Mouse (Mus musculus): Measurements from ENCODE around the gene Sugp1. TPM values are rescaled to one million over a fixed set of nuclear protein-coding genes. Genes with fewer than 3 reads are reported as not detected.
"Not testable (repeated sequence)": the region's sequence is repeated elsewhere in the genome, so short reads cannot be mapped to it uniquely, and the experiment has no call there.

Gene Sugp1
- polyA plus RNA-seq, 1 experiment, result 32.4 TPM

DNA sequence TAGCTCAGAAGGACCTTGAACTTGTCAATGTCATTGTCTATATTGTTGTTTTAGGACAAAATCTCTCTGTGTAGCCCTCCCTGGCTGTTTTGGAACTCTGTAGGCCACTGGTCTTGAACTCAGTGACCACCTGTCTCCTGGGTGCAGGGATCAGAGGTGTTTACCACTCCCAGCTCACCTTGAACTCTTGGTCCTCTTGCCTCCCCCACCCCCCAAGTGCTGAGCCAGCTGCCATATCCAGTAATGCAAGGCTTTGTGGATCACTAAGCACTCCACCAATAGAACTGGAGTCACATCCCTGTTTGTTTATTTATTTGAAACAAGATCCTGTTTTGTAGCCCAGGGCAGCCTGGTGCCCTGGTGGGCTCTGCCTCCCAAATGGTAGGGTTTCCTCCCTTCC, 38.3 kb upstream of the Sugp1 start:
- TF ChIP-seq CTCF (IDR thresholded peaks at IDR 0.05; ENCODE audit: borderline replicate concordance, extremely low read depth, insufficient read depth, insufficient read length), result no peak
- TF ChIP-seq POLR2A (IDR thresholded peaks at IDR 0.05; ENCODE audit: borderline replicate concordance, extremely low read depth, insufficient read depth, insufficient read length, poor library complexity, severe bottlenecking), result no peak
- DNase-seq (ENCODE audit: low read depth), result no peak

DNA sequence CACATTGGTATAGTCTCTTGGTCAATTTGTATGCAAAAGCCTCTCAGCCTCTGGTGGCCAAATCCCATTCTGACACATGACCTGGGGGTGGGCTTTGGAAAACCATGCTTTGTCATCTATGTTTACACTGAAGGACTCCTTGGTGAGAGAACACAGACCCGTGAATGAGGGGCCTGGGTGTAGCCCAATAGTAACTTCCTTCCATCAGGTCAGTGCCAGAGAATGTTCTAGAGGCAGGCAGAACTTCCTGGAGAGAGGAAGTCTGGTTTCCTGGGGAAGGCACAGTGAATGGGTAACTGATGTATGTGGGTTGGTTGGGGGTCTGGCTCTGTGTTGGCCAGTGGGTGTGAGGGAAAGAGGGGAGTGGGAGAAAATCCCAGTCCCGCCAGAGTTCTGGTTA, 37.4 kb upstream of the Sugp1 start:
- no peak for TF ChIP-seq CTCF (IDR thresholded peaks at IDR 0.05; ENCODE audit: borderline replicate concordance, extremely low read depth, insufficient read depth, insufficient read length)
- TF ChIP-seq POLR2A (IDR thresholded peaks at IDR 0.05; ENCODE audit: borderline replicate concordance, extremely low read depth, insufficient read depth, insufficient read length, poor library complexity, severe bottlenecking), result no peak
- no peak for DNase-seq (ENCODE audit: low read depth)

DNA sequence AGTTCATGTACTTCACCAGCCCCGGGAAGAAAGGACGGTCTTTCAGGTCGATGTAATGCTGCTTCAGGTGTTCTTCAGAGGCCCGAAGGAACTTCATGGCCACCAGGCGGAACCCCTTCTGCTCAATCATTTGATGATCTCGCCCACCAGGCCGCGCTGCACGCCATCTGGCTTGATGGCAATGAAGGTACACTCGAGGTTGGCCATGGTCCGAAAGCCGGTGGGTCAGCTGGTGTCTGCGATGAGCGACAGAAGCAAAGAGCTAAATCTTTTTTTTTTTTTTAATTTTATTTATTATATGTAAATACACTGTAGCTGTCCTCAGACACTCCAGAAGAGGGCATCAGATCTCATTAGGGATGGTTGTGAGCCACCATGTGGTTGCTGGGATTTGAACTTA, 31.8 kb upstream of the Sugp1 start:
- DNase-seq (ENCODE audit: low read depth), result not testable (repeated sequence)

DNA sequence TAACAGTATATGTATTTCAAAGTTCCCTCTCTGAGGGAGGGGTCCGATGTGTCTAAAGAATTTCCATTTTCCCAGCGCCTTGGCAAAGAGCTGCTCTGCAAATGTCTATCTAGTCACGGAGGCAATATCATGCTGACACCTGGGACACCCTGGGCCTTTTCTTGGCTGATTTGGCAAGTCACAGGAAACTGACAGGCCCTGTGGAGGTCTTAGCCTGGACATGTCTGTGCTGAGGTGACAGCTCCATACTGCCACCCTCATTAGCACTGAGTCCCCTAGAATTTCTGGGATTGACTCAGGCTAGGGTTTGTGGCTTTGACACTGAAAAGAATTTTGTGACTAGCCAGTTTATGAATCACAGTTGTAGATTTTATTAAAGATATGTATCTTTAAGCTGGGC, 30.3 kb upstream of the Sugp1 start:
- DNase-seq (ENCODE audit: low read depth), result no peak
- TF ChIP-seq POLR2A (IDR thresholded peaks at IDR 0.05; ENCODE audit: borderline replicate concordance, extremely low read depth, insufficient read depth, insufficient read length, poor library complexity, severe bottlenecking) (no peak), CTCF (IDR thresholded peaks at IDR 0.05; ENCODE audit: borderline replicate concordance, extremely low read depth, insufficient read depth, insufficient read length) (no peak)

DNA sequence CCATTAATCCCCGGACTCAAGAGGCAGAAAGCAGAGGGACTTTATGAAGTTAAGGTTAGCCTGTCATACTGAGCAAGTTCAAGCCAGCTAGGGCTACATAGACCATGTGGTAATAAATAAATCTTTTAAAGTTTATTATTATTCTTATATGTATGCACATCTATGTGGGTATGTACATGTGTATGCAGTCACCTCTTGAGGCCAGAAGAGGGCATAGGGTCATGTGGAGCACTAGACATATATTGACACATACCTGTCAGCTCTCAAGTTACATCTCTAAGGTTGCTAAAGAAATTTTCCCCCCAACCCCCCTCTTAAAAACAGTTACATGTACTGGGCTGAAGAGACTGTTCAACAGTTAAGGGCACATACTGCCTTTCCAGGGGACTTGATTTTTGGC, 29.9 kb upstream of the Sugp1 start:
- TF ChIP-seq CTCF (IDR thresholded peaks at IDR 0.05; ENCODE audit: borderline replicate concordance, extremely low read depth, insufficient read depth, insufficient read length) (no peak), POLR2A (IDR thresholded peaks at IDR 0.05; ENCODE audit: borderline replicate concordance, extremely low read depth, insufficient read depth, insufficient read length, poor library complexity, severe bottlenecking) (no peak)
- no peak for DNase-seq (ENCODE audit: low read depth)

DNA sequence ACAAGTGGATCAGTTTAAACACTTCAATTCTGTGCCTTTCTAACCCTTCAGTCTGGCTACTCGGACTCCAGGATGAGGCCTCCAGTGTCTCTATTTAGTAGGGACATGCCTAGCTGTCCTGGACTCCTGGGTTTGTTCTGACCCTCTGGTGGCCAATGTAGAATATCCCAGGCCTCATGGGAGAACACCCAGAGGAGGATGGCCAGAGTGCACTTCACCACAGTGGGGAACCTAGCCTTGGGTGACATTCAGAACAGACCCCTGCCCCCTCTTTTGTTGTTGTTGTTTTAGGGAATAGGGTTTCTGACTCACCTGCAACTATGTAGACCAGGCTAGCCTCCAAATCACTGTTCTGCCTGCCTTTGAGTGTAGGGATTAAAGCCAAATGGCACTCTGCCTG, 27.6 kb upstream of the Sugp1 start:
- DNase-seq (ENCODE audit: low read depth), result no peak
- TF ChIP-seq CTCF (IDR thresholded peaks at IDR 0.05; ENCODE audit: borderline replicate concordance, extremely low read depth, insufficient read depth, insufficient read length) (no peak), POLR2A (IDR thresholded peaks at IDR 0.05; ENCODE audit: borderline replicate concordance, extremely low read depth, insufficient read depth, insufficient read length, poor library complexity, severe bottlenecking) (no peak)

DNA sequence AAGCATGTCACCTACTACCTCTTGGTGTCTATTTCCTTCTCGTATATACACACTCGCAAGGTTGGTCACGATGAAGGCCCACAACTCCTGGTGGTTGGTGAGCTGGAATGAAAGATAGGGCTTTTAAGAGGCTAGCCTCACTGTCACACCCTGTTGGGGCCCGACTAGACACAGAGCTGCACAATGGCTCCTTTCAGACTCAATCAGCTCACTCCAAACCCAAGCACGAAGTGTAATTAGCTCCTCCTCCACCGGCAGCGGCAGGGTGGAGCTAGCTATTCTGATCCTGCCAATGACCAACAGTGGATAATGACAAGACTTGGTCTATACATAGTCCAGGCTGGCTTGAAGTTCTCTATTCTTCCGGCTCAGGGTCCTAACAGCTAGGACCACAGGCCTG, 19.0 kb upstream of the Sugp1 start:
- peak; percentile 13 for DNase-seq (ENCODE audit: low read depth)
- TF ChIP-seq POLR2A (IDR thresholded peaks at IDR 0.05; ENCODE audit: borderline replicate concordance, extremely low read depth, insufficient read depth, insufficient read length, poor library complexity, severe bottlenecking) (no peak), CTCF (IDR thresholded peaks at IDR 0.05; ENCODE audit: borderline replicate concordance, extremely low read depth, insufficient read depth, insufficient read length) (no peak)

DNA sequence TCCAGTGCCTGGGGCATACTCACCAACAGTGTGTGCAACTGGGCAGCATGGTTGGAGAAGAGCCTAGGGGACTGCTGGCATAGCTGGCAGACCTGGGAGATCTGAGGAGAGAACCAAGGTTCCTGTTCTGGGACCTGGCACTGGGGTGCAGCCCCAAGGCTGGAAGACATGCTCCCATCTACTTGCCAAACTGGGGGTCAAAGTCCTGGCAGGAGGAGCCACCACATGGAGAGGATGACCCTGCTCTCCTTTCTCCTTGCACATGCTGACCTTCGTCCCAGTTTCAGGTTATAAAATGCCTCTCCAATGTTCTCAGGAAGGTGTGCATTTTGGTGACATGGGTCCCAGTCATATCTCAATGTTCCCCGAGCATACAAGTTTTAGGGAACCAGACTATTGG, 16.5 kb upstream of the Sugp1 start:
- no peak for DNase-seq (ENCODE audit: low read depth)
- TF ChIP-seq POLR2A (IDR thresholded peaks at IDR 0.05; ENCODE audit: borderline replicate concordance, extremely low read depth, insufficient read depth, insufficient read length, poor library complexity, severe bottlenecking) (no peak), CTCF (IDR thresholded peaks at IDR 0.05; ENCODE audit: borderline replicate concordance, extremely low read depth, insufficient read depth, insufficient read length) (no peak)

DNA sequence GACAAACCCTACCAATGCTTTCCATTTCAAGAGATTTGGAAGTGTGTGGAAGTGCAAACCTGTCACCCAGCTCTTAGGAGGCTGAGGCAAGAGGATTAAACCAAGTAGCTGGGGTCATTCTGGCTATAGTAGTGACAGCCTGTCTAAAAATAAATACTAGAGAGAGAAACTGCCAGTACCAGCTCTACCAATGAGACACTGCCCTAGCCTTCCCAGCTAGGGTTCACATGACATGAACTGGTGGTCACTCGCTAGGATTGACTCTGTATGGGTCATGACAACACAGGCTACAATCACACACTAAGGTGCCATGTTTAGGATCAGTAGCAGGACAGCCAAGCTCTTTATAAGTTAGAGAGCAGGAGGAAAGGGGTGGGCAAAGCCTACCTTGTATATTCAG, 12.4 kb upstream of the Sugp1 start:
- DNase-seq (ENCODE audit: low read depth), result no peak
- no peak for TF ChIP-seq POLR2A (IDR thresholded peaks at IDR 0.05; ENCODE audit: borderline replicate concordance, extremely low read depth, insufficient read depth, insufficient read length, poor library complexity, severe bottlenecking)
- no peak for TF ChIP-seq CTCF (IDR thresholded peaks at IDR 0.05; ENCODE audit: borderline replicate concordance, extremely low read depth, insufficient read depth, insufficient read length)

DNA sequence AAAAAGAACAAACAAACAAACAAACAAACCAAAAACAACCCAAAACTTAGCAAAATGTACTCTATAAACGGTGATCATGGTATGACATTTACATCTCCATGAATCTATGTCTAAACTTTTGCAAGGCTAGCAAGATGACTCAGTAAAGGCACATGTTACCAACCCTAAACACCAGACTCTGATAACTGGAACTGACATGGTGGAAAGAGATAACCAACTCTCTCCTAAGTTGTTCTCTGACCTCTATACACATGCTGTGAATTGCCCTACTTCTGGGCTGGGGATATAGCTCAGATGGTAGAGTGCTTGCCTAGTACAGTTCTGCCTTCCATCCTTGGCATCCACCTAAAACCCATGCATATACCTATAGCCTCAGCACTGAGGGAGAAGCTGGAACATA, 4.6 kb upstream of the Sugp1 start:
- DNase-seq (ENCODE audit: low read depth), result no peak

DNA sequence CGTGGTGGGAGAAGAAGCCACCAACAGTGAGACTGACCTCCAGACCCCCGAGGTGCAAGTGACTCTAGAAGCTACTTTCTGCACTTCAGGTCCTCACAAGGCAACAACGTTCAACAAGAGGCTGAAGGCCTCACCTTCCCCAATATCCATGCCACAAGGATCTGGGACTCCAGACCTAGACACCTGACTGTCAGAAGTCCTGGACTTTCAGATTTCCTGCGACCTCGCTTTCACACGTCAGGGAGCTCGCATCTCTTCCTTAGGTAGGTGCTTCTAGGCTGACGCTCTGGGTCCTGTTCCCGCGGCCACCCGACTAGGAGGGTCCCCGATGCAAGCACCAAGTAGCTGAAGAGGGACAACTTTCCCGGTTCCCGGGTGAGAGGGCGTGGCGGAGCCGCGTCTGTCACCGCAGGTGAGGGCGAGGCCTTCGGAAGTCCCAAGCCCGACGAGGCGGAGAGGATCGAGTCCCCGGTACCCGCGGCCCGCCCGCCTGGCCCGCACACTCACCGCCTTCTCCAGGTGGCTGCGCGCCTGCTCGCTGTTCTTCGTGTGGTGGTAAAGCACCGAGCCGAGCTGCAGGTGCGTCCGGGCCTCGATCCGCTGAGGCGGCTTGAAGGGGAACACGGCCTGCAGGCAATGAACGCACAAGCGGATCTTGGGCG, 597 bp upstream of the Sugp1 start:
- no peak for DNase-seq (ENCODE audit: low read depth)
- TF ChIP-seq POLR2A (IDR thresholded peaks at IDR 0.05; ENCODE audit: borderline replicate concordance, extremely low read depth, insufficient read depth, insufficient read length, poor library complexity, severe bottlenecking), result no peak
- no peak for TF ChIP-seq CTCF (IDR thresholded peaks at IDR 0.05; ENCODE audit: borderline replicate concordance, extremely low read depth, insufficient read depth, insufficient read length)

More for the DNA sequence above, 4.6 kb upstream of the Sugp1 start:
- TF ChIP-seq POLR2A (IDR thresholded peaks at IDR 0.05; ENCODE audit: borderline replicate concordance, extremely low read depth, insufficient read depth, insufficient read length, poor library complexity, severe bottlenecking), result no peak
- TF ChIP-seq CTCF (IDR thresholded peaks at IDR 0.05; ENCODE audit: borderline replicate concordance, extremely low read depth, insufficient read depth, insufficient read length), result no peak

DNA sequence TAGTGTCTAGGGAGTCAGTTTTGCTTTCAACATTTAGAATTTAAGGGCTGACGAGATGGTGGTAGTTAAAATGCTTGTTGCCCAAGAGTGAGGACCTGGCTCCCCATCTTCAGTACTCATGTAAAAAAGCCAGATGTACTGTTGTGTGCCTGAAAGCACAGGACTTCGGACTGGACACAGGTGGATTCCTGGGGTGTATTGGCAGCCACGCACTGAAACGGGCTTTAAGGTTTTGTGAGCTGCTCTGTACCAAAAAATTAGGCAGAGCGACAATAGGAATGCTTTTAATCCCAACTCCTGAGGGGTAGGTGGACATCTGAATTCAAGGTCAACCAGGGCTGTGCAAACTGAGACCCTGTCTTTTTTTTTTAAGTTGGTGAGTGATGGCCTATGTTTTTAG, 1.4 kb downstream of the Sugp1 start:
- no peak for DNase-seq (ENCODE audit: low read depth)
- TF ChIP-seq POLR2A (IDR thresholded peaks at IDR 0.05; ENCODE audit: borderline replicate concordance, extremely low read depth, insufficient read depth, insufficient read length, poor library complexity, severe bottlenecking) (no peak), CTCF (IDR thresholded peaks at IDR 0.05; ENCODE audit: borderline replicate concordance, extremely low read depth, insufficient read depth, insufficient read length) (no peak)

DNA sequence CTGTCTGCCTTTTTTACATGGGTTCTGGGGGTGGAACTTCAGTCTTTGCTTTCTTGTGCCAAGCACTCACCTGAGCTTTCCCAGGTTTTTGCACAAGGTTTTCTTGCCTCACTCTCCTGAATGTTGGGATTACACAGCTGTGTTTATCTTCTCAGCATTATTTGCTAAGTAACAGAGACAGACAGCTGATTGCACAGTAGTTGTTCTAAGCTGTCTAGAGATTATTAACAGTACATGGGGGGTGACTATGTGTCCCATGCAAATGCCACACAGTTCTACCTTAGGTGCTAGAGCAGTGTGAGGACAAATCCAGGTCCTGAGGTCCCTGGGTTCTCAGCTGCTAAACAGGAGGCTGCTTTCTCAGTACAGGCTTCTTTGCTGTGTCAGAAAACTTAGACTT, 7.0 kb downstream of the Sugp1 start:
- TF ChIP-seq CTCF (IDR thresholded peaks at IDR 0.05; ENCODE audit: borderline replicate concordance, extremely low read depth, insufficient read depth, insufficient read length), result no peak
- no peak for DNase-seq (ENCODE audit: low read depth)

DNA sequence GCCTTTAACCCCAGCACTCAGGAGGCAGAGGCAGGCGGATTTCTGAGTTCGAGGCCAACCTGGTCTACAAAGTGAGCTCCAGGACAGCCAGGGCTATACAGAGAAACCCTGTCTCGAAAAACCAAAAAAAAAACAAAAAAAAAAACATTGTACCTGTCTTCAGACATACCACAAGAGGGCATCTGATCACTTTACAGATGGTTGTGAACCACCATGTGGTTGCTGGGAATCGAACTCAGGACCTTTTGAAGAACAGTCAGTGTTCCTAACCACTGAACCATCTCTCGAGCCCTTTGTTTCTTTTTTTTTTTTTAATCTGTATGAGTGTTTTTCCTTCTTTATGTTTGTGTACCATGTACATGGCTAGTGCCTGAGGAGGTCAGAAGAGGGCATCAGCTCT, 7.8 kb downstream of the Sugp1 start:
- not testable (repeated sequence) for DNase-seq (ENCODE audit: low read depth)

Measured in brain, embryonic 14.5 days (tissue).